Mouse (Mus musculus) urinary bladder, postnatal 36 days (tissue): ENCODE results near the gene Kl.

Experiments
- DNase-seq, 2 experiments: peaks; one replicate each; pipeline ENCODE4 v3.0.0; 2022; ENCODE audit warnings: low spot score in 2 of 2, mixed read lengths in 1 of 2

The Kl gene

GRCm38 (mm10) chr5:151028906-151029305 lies 76.5 kb downstream of the Kl start:
- no peak for DNase-seq

GRCm38 (mm10) chr5:151034715-151035512 lies 82.5 kb downstream of the Kl start:
- DNase-seq, result no peak

- no peak for DNase-seq
Observed at GRCm38 (mm10) chr5:151037871-151038270, 85.5 kb downstream of the Kl start.

GRCm38 (mm10) chr5:151042911-151043310 lies 90.5 kb downstream of the Kl start:
- no peak for DNase-seq
